Mouse (Mus musculus): Measurements from ENCODE around the gene Pdlim7. TPM values are rescaled to one million over a fixed set of nuclear protein-coding genes. Genes with fewer than 3 reads are reported as not detected.

Pdlim7 gene
- total RNA-seq (2021), result 100 to 1,000 TPM; 544 to 627 TPM
- long read RNA-seq, experiment 1, transcript Pdlim7-203 (8 exons, 1,006 nt), result major isoform, 8 of 1,158 reads
- long read RNA-seq, experiment 1, partial matches to known transcripts, result 123 of 1,158 reads
- long read RNA-seq, experiment 1, other reads (novel, unspliced or antisense), result 1,021 of 1,158 reads
- long read RNA-seq, experiment 2, transcript Pdlim7-201 (13 exons, 1,697 nt), result major isoform, 5 of 842 reads
- long read RNA-seq, experiment 2, transcript Pdlim7-203 (8 exons, 1,006 nt), result major isoform, 5 of 842 reads
- long read RNA-seq, experiment 2, partial matches to known transcripts, result 739 of 842 reads
- long read RNA-seq, experiment 2, other reads (novel, unspliced or antisense), result 89 of 842 reads

DNA sequence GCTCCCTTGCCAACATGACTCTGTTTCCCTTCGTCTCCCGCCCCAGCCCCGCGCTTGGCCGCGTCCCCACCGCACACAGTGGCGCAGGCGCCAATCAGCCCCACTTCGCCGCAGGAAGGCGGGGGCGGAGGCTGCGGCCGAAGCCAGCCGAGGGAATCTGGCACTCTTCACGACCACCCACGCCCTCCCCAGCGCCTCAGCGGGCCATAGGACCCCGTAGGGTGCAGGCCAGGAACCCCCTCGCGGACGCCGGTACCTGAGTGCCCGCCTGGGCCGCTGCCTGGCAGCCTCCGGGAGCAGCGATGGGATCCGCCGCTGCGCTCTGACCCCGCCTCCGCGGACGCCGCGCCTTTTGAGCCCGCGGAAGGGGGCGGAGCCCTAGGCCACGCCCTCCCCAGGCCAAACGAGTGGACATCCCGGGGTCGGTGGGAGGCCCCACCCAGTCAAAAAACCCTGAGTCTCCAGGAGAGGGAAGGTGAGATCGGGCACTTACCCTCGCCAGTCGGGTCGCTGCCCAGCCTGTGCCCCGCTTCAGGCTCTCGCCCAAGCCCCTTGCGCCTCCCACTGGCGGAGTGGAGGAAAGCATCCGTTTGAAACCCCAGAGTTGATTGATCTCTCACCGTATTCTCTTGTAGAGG lies at the start of gene Pdlim7:
TSS of gene Pdlim7 (minus strand) at position 566 of the 638 bp plus-strand sequence.
- peak; percentile 93 for DNase-seq

DNA sequence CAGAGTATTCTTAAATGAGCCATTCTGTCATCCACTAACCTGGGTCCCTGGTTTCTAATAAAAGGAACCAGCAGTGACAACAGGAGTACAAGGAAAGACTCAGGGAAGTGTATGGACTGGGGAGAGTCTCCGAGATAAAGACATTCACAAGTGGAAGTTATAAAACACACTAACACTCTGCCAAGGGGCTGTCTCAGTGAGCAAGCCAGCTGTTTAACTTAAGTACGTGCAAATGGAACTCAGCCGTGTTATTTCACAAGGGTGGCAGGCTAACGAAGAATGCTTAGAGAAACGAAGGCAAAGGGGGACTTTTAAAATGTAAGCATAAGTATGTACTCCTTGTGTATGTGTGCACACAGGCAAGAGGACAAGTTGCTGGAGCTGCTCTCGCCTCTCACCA lies 44.0 kb upstream of the Pdlim7 start:
- no peak for DNase-seq

DNA sequence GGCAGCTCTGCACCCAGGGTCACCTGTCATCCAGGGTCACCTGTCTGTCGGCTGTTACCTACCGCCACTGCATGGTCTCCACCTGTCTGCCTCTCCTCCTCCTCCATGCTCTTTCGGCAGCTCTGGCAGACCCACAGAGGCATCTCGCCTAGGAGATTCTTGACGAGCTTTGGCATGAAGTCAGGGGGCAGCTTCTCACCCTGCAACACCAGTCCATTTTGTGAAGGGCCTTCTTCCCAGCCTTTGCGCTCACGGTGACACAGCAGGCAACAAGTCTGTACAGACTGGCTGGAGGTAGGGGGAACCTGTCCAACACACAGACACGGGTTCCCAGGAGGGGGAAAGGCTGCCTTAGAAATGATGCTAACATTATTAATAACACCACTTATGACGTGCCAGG lies 42.4 kb upstream of the Pdlim7 start:
- DNase-seq, result no peak

DNA sequence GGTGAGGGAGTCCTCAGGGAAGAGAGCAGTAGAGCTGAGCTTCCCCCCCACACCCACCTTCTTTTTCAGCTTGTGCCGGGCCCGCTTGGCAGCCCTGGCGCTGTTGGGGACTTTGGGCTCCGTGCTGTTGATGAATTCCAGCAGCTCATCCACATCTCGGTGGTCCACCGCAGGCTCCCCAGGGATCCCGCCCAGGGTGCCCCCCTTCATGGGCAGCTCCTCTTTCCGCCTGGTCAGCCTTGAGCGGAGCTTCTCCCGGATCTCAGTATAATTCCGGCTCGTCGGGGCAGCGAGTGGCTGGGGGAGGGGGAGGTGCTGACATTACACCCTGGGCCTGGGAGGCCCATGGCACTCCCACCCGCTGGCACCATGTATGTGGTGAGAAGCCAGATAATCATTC lies 35.6 kb upstream of the Pdlim7 start:
- DNase-seq, result no peak

DNA sequence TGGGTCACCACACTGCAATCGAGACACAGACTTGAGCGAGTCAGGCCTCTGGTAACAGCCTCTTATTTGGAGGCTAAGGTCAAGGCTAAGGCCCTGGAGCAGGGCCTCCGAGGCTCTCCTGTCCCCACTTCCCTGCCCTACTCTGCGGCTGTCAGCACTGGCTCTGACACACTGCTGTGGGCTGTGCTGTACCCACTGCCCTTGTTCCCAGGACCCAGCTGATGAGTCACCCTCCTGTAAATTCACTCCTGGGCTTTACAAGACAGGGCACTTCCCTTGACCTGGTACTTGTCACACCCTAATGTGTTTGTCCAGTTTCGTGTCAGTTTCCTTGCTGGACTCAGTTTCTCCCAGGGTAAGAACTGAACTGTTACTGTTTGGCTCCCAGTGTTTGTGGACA lies 35.0 kb upstream of the Pdlim7 start:
- DNase-seq, result no peak

DNA sequence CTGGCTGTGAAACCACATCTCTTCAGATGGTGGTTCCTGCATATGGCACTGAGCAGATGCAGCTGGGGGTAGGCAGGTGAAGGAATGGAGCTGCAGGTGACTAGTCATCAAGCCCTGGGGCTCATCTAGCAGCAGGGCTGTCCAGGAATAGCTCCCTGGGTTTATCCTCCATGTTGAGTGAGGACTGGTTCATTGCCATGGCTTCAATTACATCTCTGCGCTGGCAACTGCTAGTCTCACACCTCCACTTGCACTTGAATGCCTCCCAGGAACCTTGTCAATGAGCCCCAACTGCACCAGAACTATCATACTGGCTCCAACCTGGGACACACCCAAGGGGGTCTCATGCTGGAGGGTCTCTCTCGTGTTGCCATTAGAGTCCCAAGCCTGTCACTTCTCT lies 34.4 kb upstream of the Pdlim7 start:
- DNase-seq, result no peak

DNA sequence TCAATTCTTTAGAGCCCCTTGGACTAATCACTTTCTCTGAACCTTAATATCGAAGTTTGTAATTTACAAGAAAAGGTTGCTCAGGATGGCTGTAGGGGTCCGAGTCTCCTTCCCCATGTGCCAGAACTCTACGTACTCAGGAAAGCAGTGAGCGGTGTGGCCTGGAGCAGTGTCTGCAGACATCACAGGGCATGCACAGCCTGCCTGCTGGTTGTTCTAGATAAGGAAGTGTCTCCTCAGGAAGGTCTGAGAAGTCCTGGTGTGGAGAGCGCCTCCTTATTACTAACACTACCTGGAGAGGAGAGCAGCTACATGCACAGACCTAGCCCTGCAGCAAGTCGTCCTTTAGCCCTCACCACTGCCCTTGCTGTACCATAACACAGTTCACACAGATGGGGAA lies 31.3 kb upstream of the Pdlim7 start:
- DNase-seq, result no peak

DNA sequence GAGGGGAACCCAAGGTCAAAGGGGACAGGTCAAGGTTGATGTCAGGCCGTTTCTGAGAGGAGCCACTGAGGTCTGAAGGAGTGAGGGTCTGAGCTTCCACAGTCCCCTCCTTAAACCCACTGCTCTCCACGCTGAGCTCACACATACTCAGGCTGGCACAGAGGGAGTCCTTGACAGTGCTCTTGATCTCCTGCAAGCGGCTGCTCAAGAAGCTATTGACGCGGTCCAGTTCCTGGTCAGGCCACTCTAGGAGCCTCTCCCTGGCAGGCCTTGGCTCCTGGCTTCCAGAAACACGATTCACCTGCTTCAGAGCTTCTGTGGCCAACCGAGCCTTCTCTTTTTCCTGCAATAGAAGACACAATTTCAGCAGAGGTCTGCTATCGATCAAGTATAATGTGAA lies 30.0 kb upstream of the Pdlim7 start:
- DNase-seq, result no peak

DNA sequence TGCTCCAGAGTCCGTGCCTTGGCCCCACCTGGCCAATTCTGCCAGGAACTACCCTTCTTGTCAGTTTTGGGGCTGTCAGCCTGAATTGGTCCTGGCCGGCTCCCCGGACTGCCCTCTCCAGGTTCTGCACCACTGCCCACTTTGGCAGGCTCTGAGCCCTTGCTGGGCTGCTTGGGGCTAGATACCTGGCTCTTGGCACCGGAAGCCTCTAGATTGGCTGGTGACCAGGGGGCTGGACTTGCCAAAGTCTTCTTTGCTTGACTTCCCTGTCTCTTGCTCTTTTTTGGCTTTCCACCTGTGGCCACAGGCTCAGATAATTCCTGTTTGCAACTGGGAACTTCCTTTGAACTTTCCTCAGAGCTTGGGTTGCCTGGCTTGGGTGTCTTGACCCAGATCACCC lies 29.4 kb upstream of the Pdlim7 start:
- no peak for DNase-seq

DNA sequence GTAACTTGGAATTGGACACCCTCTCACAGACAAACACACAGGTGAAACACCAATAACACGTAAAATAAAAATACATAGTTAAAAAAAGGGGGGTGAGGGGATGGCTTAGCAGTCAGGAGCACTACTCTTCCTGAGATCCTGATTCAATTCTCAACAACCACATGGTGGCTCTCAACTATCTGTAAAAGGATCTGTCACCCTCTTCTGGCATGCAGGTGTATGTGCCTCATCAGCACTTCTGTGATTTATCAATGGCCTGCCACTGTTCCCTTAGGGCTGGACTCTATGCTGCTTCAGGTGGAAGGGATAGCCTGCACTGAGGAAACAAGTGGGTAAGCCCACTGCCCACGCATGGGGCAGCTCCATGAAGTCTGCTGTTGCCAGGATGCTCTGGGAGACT lies 27.5 kb upstream of the Pdlim7 start:
- no peak for DNase-seq

DNA sequence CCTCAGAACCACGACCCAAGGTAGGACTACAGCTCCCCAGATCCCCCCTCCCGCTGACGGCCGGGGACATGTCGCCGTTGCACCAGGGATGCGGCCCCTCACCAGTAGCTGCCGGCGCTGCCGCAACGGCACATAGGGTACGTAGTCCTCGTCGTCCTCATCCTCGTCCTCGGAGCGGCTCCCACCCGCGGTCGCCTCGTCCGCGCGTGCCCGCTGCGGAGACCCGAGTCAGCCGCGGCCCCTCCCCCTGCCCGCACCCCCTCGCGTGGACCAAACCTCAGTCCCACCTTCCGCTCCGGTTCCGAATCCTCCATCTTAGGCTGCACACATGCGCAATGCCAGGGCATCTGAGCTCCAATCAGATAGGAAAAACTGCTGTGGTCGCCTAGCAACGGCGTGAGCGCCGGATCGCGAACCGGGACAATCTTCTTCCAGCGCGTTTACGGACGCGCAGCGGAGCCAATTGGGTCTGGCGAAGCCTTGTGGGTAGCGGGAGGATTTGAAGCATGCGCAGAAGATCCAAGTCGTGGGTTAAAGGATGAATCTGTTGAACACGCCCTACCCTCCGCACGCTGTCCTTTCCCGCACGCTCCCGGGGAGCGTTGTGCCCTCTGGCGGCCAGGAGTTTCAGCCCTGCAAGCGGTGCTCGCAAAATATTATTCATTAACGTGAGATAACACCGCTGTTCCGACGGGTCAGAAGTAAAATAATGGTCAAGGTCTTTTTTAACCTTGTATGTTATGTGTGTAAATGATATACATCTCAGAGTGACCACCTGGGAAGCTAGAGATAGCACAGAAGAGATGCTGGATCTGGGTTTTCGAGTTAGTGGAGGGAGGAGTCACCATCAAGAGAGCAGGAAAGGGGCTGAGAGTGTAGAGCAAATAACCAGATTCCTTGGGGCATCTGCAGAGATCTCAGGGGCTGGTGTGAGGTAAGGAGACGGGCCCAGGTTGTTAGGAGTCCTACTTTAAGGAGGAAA lies 23.0 kb upstream of the Pdlim7 start, which contains the start of gene Ddx41:
TSS of gene Ddx41 (minus strand) at position 465 of the 982 bp plus-strand sequence.
- peak; percentile 100 for DNase-seq

DNA sequence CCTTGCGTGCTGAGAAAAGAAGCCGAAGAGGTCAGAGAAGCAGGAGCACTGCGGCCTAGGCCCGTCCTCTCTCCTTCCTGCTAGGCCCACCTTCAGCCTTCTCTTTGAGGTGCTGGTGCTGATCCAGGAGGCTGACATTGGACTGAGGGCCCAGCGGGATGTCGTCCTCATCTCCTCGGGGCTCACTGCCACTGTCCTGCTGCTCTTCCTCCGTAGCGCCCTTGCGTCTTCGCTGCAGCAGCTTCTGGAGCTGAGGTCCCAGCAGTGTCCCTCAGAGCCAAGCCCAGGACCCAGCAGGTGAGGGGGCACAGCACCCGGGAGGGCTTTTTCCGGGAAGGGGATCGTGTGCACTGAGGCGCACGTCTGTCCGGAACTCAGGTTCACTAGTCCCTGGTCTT lies 22.3 kb upstream of the Pdlim7 start:
- no peak for DNase-seq

DNA sequence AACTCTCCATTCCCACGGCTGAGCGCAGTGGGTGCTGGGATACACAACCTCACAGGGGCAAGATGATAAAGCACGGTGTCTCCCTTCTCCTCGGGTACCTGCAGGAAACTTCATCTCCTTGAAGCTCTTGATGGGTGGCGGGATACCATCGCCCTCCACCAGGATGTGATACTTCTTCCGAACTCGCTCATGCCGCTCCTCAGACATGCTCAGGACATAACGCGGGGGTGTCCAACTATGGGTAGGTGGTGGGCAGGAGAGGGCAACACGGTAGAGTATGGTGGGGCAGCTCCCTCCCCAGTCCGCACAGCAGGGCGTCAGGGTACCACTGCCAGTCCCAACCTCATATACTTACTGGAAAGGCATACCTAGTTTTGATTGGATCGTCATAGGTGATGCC lies 21.7 kb upstream of the Pdlim7 start:
- DNase-seq, result no peak

DNA sequence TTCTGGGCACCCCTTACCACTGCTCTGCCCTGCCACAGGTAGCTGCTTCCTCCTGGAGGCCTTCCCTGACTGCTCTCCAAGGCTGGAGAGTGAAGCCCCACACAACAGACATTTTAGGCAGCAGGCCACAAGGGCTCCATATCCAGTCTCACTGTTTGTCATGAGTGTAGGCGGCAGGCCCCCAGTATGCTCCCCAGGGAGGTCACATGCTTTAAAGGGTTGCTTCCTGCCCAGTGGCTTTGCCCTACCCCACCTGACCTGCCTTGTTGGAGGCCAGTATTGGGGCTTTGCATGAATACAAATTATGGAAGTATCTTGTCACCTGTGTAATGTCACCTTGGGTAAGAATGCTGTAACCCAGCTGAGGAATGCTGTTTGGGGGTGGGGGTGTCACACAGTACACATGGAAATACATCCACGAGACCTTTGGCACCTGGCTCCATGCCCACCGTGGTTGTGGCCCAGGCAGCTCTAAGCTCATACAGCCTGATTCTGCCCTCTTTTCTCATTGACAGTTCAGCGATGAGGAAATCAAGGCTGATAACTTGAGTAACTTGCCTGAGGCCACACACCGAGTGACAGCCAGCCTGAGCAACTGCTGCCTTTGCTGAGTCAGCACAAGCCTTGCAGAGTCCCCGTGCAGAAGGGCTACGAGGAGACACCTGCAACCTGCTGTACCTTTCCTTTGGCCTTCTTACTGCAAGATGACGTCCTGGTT lies 15.9 kb upstream of the Pdlim7 start, which contains the start of gene Dok3:
TSS of gene Dok3 (minus strand) at position 99 of the 718 bp plus-strand sequence.
- DNase-seq, result no peak

DNA sequence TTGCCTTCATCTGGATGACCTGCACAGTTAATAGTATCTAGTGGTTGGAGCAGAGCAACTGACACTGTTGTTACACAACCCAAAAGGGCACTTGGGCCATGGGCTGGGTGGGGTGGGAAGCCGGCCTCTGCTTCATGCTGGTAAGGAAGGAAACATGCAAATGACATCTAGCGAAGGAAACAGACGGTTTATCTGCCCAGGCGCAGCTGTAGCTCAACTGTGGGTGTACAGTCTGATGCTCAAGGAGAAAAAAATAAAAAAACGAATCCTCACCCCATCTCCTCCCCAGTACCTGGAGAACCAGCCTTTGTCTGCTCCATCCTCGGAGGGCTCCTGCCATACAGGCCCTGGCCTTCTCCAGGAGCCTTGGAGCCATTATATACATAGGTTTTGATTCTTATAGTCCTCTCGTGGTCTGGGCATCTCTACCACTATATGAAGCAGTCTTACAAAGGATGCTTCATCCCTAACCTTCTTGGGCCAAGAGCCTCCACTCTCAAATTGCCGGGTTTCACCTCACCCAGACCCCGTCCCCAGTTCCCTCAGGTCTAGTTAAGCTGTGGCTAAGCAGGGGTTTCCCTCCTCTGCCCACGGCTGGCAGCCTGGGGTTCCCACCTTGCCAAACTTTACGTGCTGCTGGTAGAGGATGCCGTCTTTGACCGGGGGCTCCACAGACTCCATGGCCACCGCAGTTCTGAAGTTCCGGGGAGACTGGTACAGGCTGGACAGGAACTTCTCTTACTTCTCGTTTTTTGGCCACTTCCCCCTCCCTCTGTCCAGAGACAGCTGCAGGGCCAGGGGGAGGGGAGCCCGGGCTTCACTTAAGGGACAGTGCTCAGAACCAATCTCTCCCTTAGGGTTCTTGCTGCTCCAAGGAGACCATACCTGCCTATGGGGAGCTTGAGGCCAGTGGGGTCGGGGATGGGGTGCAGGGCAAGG lies 14.6 kb upstream of the Pdlim7 start:
- DNase-seq, result no peak

DNA sequence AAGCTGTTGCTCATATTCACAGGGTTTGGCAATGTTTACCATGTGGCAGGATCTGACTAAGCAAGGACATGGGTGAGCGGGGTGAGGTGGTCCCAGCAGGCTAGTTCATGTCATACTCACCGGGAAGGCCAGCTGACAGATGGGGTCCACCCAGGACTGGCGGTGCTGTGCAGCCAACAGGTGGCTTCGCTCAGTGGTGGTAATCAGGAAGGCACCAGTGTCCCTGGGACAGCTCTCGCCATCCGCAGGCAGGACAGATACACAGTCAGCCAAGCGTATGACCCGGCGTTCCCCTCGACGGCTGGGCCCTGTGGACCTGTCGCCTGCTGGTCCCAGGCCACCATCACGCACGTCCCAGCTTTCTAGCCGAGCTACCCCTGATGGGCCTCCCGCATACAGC lies 13.7 kb upstream of the Pdlim7 start:
- no peak for DNase-seq

DNA sequence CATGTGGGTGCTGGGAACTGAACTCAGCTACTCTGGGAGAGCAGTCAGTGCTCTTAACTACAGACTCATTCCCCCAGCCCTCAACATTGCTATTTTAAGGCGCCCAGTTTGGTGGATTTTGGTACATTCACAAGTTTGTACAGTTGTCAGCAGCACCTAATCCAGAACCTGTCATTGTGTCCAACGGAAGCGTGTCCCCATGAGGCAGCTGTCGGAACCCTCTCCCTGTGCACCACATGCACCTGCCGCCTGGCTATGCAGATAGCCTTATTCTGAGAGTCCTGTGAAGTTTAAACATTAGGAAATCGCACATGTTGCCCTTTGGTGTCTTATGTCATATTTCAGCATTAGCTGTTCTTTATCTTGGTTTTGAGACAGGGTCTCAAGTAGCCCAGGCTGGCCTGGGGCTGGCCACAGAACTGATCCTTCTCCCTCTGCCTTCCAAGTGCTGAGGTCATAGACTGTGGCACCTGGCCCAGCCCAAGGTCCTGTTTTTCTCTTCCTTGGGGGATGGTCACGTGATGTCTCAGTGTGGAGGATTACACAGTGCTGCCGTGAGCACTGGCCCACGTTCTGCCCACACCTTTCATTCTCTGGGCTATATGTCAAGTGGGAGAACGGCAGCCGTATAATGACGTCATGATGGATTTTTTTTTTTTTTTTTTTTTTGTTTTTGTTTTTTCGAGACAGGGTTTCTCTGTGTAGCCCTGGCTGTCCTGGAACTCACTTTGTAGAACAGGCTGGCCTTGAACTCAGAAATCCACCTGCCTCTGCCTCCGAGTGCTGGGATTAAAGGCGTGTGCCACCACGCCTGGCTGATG lies 12.5 kb upstream of the Pdlim7 start:
- DNase-seq, result no peak

DNA sequence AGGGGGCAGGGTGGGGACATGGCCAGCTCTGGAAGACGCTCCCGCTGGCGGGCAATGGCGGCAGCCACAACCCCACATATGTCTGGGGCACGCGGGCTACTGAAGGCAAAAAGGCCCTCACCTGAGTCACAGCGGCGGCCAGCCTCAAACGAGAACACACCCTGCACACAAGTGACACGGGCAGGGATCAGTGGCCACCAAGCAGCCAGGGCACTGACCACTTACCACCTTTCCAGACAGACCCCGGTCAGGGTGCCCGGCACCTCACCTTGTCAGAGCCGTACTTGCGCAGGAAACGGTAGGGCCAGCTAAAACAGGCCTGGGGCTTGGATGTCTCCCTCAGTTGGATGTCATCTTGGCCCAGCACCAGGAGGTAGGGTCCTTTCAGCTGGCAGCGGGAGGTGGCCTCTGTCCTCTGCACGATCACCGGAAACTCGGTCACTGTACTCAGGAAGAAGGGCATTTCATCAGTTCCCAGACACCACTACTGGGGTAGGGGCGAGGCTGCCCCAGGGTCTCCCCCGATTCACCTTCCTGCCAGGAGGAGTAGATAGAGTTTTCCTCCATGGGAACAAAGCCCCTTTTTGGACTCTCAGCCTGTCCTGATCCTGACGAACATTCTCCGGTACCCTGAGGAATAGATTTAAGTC lies 10.6 kb upstream of the Pdlim7 start:
- no peak for DNase-seq

DNA sequence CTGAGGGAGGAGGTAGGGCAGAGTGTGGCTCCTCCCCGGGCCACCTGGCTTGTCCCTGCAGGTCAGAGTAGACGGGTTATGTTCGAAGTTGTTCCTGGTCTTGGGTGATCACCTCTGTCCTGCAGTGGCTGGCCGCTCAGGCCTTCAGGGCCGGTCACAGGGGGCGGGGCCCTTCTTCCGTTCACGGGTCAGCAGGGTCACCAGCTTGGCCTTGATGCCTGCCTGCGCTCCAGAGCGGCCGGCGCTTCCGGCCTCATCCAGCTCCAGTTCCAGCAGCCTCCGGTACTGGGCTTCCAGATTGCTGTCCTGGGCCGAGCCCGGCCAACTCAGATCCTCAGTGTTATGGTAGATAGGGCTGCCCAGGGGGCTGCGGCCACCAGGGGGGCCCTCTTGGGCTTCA lies 9.8 kb upstream of the Pdlim7 start:
- no peak for DNase-seq
